Mouse (Mus musculus): ENCODE measurements at regions not wholly inside any gene's neighbourhood (a gene's known extent, or its start where the extent isn't known, plus 50 kb on each side); places are given as distances from the start of the nearest gene placed in this dataset.

- no peak for ATAC-seq (ENCODE audit: low TSS enrichment)
Observed at GRCm38 (mm10) chr4:39179445-39179844, 270.6 kb upstream of the 1700009N14Rik start.

GRCm38 (mm10) chr4:39185680-39186079 lies 264.4 kb upstream of the 1700009N14Rik start:
- peak; percentile 97 for ATAC-seq (ENCODE audit: low TSS enrichment)

DNA sequence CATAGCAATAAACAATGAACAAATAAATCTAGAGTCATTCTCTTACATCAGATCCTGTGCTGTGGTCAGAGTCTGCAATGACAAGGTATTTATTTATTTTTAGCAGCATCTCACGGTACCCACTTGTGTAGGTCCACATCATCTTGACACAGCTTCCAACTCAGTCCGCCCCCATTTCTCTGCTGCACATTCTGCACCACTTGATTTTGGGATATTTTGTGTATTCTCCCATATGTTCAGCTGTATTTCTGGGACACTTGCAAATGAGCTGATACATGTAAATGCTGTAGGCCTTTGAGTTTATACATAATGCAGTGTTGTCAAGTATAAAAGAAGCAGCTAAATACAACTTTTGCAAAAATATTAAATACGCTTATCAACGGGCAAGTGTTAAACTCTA lies 250.9 kb upstream of the 1700009N14Rik start:
- ATAC-seq (ENCODE audit: low TSS enrichment), result peak; percentile 99

DNA sequence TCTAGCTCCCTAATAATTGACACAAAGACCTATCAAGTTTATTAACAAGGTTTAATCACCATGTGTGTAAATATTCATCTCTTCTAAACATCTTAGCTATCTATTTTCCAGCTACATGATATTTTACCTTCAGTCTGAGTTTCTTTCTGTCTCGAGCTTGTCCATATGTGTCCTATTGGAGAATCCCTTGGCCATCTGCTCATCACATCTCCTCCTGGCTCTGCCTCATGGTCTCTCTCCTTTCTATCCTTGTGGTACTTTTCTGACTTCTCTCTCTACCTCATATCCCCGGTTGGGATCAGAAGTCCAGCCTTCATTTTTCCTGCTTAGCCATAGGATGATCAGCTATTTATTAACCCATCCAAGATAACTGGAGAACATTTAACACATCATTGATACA lies 239.5 kb upstream of the 1700009N14Rik start:
- peak; percentile 62; the same call in 1 of the 2 replicates for ATAC-seq (ENCODE audit: low TSS enrichment)

All from frontal cortex, adult (tissue).